Mouse (Mus musculus) midbrain, embryonic 16.5 days (tissue): Measurements from ENCODE around the gene Sh3pxd2a. TPM values are rescaled to one million over a fixed set of nuclear protein-coding genes. Genes with fewer than 3 reads are reported as not detected.

ENCODE experiments used
- ATAC-seq: fragments of 200-750 bp; cut with Nextera tagmentation; 2 replicates; pipeline ENCODE4 v1.8.0; 2017; ENCODE audit warnings: moderate TSS enrichment
- H3K27ac ChIP-seq: fragments of 300-500 bp; sonication (generic); 2 replicates; pipeline ENCODE4 v1.5.1; 2014; ENCODE audit warnings: mild to moderate bottlenecking, low read length, mixed read lengths
- H3K27me3 ChIP-seq: fragments of 300-500 bp; sonication (generic); 2 replicates; pipeline ENCODE4 v1.6.1; 2014; ENCODE audit warnings: low read depth, low read length, mixed read lengths; ENCODE audit not compliant: control insufficient read depth, insufficient read depth
- H3K36me3 ChIP-seq: fragments of 300-500 bp; sonication (generic); 2 replicates; pipeline ENCODE4 v1.6.1; 2014; ENCODE audit warnings: mild to moderate bottlenecking, low read length, moderate library complexity, mixed read lengths; ENCODE audit not compliant: control insufficient read depth, insufficient read depth
- H3K4me1 ChIP-seq: fragments of 300-500 bp; sonication (generic); 2 replicates; pipeline ENCODE4 v1.6.1; 2014; ENCODE audit warnings: mild to moderate bottlenecking, low read length, mixed read lengths; ENCODE audit not compliant: control insufficient read depth, insufficient read depth
- H3K4me2 ChIP-seq: fragments of 300-500 bp; sonication (generic); 2 replicates; pipeline ENCODE4 v1.6.1; 2014; ENCODE audit warnings: mild to moderate bottlenecking, low read length, mixed read lengths
- H3K4me3 ChIP-seq: fragments of 300-500 bp; sonication (generic); 2 replicates; pipeline ENCODE4 v1.5.1; 2014; ENCODE audit warnings: low read depth, mild to moderate bottlenecking, low read length, moderate library complexity, mixed read lengths
- H3K9ac ChIP-seq: fragments of 300-500 bp; sonication (generic); 2 replicates; pipeline ENCODE4 v1.6.1; 2014; ENCODE audit warnings: low read depth, low read length, mixed read lengths
- H3K9me3 ChIP-seq: fragments of 300-500 bp; sonication (generic); replicated peaks from 2 replicates; pipeline ENCODE4 v1.6.1; 2014; ENCODE audit warnings: mild to moderate bottlenecking, low read length, mixed read lengths; ENCODE audit not compliant: control insufficient read depth, poor library complexity, severe bottlenecking
- WGBS: fragments of 180-500 bp; shearing (Covaris S2); extraction: QIAGEN DNeasy Blood & Tissue Kit; methylation state at CpG from one replicate; pipeline ENCODE4 v1.1.7; 2014; 5-methylcytosine and 5-hydroxymethylcytosine counted together
- polyA plus RNA-seq: library from polyadenylated mRNA; unstranded; fragments of >200 nt; fragmentation: Nextera tagmentation; extraction: Ambion mirVana; gene quantifications from 2 replicates; pipeline ENCODE4 v1.2.1, GENCODE M21; 2015

Sh3pxd2a gene
- polyA plus RNA-seq, 1 experiment from 2014 or later, result 1.5 TPM

DNA sequence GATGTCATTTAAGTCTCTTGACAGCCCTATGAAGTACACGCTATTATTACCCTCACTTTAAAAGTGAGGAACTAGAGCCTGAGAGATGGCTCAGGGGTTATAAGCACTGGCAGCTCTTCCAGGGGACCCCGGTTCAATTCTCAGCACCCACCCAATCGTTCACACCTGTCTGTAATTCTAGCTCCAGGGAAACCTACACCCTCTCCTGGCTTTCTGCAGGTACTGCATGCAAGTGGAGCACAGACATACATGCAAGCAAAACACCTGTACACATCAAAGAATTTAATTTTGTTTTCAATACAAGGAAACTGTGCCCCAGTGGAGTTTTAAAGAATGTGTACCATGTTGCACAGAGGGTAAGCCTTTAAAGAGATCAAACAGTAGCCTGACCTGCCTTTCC lies 2.4 kb downstream of the Sh3pxd2a start:
- Histone ChIP-seq H3K27ac (no peak overlapping the region), H3K9me3 (no peaks in the 10 kb centered on the region), H3K4me1 (peaks cover 12% of the 10 kb centered on the region; the same call in 1 of the 2 replicates), H3K36me3 (no peaks in the 10 kb centered on the region), H3K4me2 (no peak overlapping the region), H3K9ac (no peak overlapping the region), H3K4me3 (no peak overlapping the region), H3K27me3 (0 out of 2 replicates have a peak, but pooled peaks cover 3% of the 10 kb centered on the region)
- WGBS, result 94% methylated on average over 3 of the region's 3 CpGs
- no peak for ATAC-seq

DNA sequence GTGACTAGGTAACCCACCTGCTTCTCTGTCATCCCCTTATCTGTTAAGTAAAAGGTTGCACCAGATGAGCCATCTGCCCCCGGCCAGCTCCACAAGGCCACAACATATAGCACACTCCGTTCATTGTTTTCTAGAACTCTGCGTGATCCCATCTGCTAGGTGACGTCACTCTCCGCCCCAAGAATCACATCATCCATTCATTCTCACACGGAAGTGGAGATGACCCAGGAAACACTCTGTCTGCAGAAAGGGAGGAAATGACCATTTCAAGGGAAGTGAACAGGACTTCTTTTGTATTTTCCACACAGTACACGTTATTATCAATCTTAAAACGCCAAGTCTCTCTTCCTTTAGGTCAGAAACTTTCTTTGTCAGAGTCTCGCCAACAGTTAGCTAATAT lies 2.8 kb downstream of the Sh3pxd2a start:
- 0 out of 2 replicates have a peak, but pooled peaks cover 3% of the 10 kb centered on the region for H3K27me3 ChIP-seq
- no peak for ATAC-seq
- H3K4me1 ChIP-seq, result peaks cover 12% of the 10 kb centered on the region; the same call in 1 of the 2 replicates
- no peak overlapping the region for H3K4me2 ChIP-seq
- H3K9ac ChIP-seq, result no peak overlapping the region
- 86% methylated on average over 9 of the region's 9 CpGs for WGBS
- no peak overlapping the region for H3K4me3 ChIP-seq
- no peaks in the 10 kb centered on the region for H3K36me3 ChIP-seq
- no peaks in the 10 kb centered on the region for H3K9me3 ChIP-seq
- no peak overlapping the region for H3K27ac ChIP-seq

GRCm38 (mm10) chr19:47460120-47460960 lies 3.9 kb downstream of the Sh3pxd2a start:
- H3K4me3 ChIP-seq, result no peak overlapping the region
- 66% methylated on average over 19 of the region's 19 CpGs for WGBS
- H3K4me2 ChIP-seq, result no peak overlapping the region
- no peaks in the 10 kb centered on the region for H3K36me3 ChIP-seq
- no peak for ATAC-seq
- peaks cover 12% of the 10 kb centered on the region; the same call in 1 of the 2 replicates for H3K4me1 ChIP-seq
- no peaks in the 10 kb centered on the region for H3K9me3 ChIP-seq
- no peak overlapping the region for H3K27ac ChIP-seq
- H3K9ac ChIP-seq, result no peak overlapping the region
- no peaks in the 10 kb centered on the region; the same call in 1 of the 2 replicates for H3K27me3 ChIP-seq

GRCm38 (mm10) chr19:47459214-47459613 lies 5.0 kb downstream of the Sh3pxd2a start:
- Histone ChIP-seq H3K27me3 (no peaks in the 10 kb centered on the region; the same call in 1 of the 2 replicates), H3K27ac (no peak overlapping the region), H3K4me3 (no peak overlapping the region), H3K36me3 (no peaks in the 10 kb centered on the region), H3K9ac (no peak overlapping the region), H3K4me2 (no peak overlapping the region), H3K4me1 (peaks cover 12% of the 10 kb centered on the region; the same call in 1 of the 2 replicates), H3K9me3 (no peaks in the 10 kb centered on the region)
- 91% methylated on average over 5 of the region's 5 CpGs for WGBS
- no peak for ATAC-seq

DNA sequence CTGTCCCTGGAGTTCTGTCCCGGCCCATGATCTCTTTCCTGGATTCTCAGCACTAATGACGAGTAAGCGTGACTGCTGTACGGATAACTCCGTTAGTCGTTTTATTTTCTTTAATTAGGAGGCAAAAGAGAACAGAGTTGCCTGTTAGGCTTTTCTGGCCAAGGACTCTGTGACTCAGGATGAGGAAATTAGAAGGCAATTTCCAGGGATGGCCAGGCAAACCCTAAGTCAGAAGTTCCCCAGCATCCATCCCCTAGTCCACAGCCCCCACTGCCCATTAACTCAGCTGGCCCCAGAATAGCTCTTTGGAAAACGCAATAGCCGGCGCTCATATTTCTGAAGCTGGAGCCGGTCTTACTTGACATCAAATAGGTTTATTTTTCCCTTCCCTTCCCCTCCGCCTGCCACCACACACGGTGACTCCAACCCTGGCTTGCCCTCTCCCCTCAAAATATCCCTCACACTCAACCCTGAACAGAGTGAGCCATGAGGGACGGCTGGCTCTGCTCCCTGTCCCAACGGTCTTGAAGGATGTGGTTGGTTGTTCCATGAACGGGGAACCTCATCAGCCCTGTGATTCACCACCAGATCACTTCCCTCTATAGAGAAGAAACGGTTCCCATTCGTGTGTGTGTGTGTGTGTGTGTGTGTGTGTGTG lies 5.6 kb downstream of the Sh3pxd2a start:
- Histone ChIP-seq H3K36me3 (no peaks in the 10 kb centered on the region), H3K27me3 (no peaks in the 10 kb centered on the region; the same call in 1 of the 2 replicates), H3K4me3 (no peak overlapping the region), H3K9ac (no peak overlapping the region), H3K4me1 (peaks cover 14% of the 10 kb centered on the region; the same call in 1 of the 2 replicates), H3K9me3 (no peaks in the 10 kb centered on the region), H3K4me2 (no peak overlapping the region), H3K27ac (no peak overlapping the region)
- no peak for ATAC-seq
- WGBS, result 71% methylated on average over 17 of the region's 17 CpGs

DNA sequence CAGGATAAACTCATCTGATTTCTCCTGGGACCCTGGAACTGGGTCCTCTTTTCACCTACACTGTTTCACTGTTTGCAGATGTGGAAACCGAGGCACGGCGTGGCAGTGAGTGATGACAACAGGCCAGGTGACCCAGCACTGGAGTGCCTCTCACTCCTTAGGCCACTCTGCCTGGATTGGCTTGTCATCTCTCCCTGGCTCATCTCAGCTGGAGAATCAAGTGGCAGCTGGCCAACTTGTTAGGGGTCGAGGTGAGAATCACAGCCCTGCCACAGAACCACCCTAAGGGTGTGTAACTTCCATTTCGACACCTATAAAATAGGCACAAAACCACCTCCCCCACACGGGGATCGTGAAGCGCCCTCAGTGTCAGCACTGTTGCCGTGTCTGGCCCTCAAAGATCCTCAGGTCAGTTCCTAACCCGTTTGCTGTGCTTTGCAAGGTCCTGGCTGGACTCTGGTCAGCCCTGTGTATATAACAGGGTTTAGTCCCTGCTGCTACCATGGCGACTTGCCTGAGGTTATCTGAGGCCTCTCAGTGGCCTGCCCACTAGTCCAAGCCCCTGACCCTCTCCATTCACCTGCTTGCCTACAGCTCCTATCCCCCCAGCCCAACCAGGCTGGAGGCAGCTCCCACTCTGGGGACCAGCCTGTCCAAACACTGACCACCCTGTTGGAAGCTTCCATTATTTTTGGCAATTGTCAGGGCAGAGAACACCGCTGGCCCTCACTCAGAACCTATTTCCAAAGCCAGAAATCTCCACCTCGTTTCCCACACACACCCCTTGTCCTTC lies 6.3 kb downstream of the Sh3pxd2a start:
- Histone ChIP-seq H3K36me3 (no peaks in the 10 kb centered on the region), H3K27ac (no peak overlapping the region), H3K27me3 (no peaks in the 10 kb centered on the region; the same call in 1 of the 2 replicates), H3K4me1 (peaks cover 7% of the 10 kb centered on the region; the same call in 1 of the 2 replicates), H3K9ac (no peak overlapping the region), H3K4me3 (no peak overlapping the region), H3K4me2 (no peak overlapping the region), H3K9me3 (no peaks in the 10 kb centered on the region)
- no peak for ATAC-seq
- 68% methylated on average over 13 of the region's 13 CpGs for WGBS

DNA sequence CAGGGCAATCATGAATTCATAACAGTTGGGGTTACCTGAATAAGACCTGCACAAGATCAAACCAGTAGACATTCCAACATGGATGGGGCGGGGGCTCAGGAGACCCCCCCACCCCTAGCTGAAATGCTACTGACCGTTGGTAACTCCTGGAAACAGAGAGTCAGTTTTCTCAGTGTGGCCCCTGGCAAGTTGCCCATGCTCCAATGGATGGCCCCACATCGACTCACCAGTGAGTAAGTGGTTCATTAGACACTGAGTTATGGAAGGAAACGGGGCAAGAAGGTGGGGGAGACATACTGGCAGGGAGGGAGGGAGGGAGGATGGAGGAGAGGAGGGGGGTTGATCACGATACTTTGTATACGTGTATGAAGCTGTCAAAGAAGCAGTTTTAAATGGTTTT lies 8.2 kb downstream of the Sh3pxd2a start:
- no peak overlapping the region for H3K27ac ChIP-seq
- peaks cover 5% of the 10 kb centered on the region; the same call in 1 of the 2 replicates for H3K4me1 ChIP-seq
- WGBS, result 76% methylated on average over 6 of the region's 6 CpGs
- H3K27me3 ChIP-seq, result no peaks in the 10 kb centered on the region; the same call in 1 of the 2 replicates
- no peaks in the 10 kb centered on the region for H3K9me3 ChIP-seq
- no peak overlapping the region for H3K4me3 ChIP-seq
- no peak overlapping the region for H3K9ac ChIP-seq
- no peaks in the 10 kb centered on the region for H3K36me3 ChIP-seq
- no peak overlapping the region for H3K4me2 ChIP-seq
- no peak for ATAC-seq

- Histone ChIP-seq H3K4me1 (peaks cover 9% of the 10 kb centered on the region), H3K4me3 (no peak overlapping the region), H3K27ac (no peak overlapping the region), H3K9me3 (no peaks in the 10 kb centered on the region), H3K4me2 (no peak overlapping the region), H3K27me3 (no peaks in the 10 kb centered on the region; the same call in 1 of the 2 replicates), H3K36me3 (no peaks in the 10 kb centered on the region), H3K9ac (no peak overlapping the region)
- no peak for ATAC-seq
- WGBS, result 88% methylated on average over 15 of the region's 15 CpGs
Measured at GRCm38 (mm10) chr19:47455001-47455755, 9.0 kb downstream of the Sh3pxd2a start.
